Mouse (Mus musculus) Muller cell, postnatal 12 days (primary cell): ENCODE measurements around the gene Eef1akmt4.
"Not testable (repeated sequence)": the region's sequence is repeated elsewhere in the genome, so short reads cannot be mapped to it uniquely, and the experiment has no call there.

Source experiments
- DNase-seq: peaks from one replicate; pipeline ENCODE4 v3.0.0-alpha.2; 2015; ENCODE audit errors: inconsistent ontology term

Eef1akmt4 gene

DNA sequence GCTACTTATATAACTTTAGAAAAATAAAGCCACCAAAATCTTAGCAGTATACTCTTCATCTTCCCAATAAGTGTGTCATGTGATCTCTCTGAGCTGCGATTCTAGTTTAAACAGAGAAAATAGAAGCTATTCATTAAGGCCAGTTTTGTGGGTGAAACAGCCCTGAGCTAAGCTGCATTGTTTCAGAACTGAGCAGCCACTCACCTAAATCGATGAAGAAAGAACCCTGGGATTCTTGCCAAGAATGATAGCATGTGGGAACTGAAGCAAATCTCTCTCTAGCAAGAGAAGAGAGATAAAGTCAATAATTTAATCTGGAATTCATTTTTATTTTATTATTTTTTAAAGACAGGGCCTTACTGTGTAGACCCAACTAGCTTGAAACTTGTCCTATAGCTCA is 11.8 kb downstream of the Eef1akmt4 start:
- DNase-seq, result no peak

DNA sequence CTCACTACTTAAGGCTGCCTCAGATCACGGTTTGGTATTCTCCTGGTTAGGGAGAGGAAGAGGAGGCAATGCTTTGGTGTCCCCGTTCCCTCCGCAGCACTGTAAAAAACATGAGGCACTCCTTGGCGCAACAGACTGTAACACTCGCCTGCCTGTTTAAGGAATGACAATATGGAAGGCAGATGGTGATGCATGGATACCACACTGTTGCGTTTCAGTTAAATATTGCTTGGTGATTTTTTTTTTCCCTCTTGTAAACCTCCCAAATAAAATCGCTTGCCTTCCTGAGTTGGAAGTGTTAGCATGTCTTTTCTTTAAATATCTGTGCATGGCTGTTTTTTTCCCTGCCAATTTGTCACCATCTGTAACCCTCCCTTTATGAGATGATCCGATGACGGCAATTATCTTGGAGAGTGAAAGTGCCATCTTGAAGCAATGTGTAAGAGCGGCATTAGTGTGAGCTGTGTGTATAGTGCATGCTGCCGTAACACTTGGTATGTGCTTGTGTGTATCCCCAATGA is 17.5 kb downstream of the Eef1akmt4 start:
- no peak for DNase-seq

DNA sequence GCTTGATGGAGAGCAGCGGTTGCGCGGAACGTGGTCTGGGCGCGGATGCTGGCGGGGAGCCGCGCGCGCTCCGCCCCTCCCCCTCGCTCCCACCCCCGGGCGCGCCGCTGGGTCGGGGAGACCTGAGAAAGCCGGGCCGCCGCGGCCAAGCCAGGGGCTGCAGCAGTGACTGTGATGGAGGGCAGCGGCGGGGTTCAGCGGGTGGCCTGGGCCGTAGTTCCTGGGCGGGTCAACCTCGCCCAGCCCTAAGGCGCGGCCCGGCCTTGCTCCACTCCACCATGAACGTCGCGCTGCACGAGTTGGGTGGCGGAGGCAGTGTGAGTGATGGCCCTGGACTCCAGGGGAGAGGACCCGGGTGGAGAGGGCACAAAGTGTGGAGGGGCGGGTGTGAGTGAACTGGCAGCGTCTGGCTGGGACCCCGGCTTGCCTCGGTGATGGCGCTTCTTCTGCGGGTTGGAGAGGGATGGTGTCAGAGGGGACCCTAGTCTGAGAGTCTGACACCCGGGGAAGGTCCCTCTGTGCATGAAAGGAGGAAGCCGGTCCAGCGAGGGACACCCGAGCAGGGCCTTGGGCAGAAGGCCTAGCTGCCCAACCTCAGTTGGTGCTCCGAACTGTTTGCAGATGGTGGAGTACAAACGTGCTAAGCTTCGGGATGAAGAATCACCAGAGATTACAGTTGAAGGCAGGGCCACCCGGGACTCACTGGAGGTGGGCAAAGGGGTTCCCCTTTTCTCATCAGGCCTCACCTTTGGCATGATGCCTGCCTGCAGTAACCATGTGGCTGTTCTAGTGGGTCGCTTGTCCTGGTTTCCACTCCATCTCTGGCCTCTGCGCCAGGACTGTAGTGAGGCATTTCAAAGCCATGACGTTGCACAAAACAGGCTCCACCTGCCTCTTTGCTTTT is 18.6 kb downstream of the Eef1akmt4 start, which contains the start of gene Ece2:
TSS of gene Ece2 (plus strand) at position 98 of the 904 bp plus-strand sequence.
- peak; percentile 45 for DNase-seq

DNA sequence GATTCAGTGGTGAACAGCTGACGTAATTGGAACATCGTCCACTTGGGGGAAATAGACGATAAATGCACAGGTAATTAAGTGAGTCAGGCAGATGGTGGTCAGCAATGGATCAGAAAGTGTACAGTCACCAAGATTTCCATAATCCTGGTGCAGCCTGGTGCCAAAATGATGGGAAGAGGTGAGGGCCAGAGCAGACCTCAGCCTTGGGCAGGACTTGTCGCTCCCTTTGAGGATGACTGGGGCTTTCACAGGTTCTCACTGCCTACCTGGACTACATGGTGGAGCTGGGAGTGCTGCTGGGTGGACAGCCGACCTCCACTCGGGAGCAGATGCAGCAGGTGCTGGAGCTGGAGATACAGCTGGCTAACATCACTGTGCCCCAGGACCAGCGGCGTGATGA is 26.0 kb downstream of the Eef1akmt4 start:
- DNase-seq, result no peak

DNA sequence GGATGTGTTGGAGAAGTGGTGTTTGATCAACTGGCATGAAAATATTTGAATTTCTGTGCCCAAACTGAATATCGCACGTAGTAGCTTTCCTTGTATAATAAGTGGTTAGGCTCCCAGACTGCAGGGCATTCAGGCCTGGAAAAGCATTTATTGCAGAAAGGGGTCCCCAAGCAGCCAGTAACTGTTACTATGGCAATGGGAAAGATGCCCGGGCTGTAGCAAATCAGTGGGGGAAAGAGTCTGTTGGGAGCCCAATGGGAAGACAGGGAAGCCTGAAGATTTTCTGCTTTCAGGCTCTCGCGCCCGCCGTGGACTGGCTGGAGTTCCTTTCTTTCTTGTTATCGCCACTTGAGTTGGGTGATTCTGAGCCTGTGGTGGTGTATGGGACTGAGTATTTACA is 27.0 kb downstream of the Eef1akmt4 start:
- DNase-seq, result no peak

DNA sequence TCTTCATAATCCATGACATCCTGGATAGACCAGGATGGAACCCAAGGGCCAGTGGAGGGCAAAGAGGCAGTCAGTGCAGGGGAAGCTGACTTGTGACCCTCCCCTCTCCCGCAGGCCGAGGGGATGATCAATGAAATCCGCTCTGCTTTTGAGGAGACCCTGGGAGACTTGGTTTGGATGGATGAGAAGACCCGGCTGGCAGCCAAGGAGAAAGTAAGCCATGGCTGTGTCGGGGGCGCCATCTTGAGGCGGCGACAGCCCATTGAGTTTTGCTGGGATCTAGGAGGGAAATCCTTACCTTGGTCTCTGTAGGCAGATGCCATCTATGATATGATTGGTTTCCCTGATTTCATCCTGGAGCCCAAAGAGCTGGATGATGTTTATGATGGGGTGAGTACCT is 30.8 kb downstream of the Eef1akmt4 start:
- peak; percentile 54 for DNase-seq

DNA sequence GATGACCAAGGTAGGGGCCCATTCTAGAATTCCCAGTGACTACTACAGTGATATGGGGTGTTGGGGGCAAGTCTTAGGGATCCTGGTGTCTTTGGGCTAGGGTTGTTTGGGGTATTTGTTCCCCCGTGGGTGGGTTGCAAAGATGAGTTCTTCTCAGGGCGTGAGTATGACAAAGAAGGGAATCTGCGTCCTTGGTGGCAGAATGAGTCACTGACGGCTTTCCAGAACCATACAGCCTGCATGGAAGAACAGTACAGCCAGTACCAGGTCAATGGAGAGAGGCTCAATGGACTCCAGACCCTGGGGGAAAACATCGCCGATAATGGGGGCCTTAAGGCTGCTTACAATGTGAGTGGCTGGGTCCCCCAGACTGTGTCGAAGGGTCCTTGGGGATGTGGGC is 32.5 kb downstream of the Eef1akmt4 start:
- no peak for DNase-seq

DNA sequence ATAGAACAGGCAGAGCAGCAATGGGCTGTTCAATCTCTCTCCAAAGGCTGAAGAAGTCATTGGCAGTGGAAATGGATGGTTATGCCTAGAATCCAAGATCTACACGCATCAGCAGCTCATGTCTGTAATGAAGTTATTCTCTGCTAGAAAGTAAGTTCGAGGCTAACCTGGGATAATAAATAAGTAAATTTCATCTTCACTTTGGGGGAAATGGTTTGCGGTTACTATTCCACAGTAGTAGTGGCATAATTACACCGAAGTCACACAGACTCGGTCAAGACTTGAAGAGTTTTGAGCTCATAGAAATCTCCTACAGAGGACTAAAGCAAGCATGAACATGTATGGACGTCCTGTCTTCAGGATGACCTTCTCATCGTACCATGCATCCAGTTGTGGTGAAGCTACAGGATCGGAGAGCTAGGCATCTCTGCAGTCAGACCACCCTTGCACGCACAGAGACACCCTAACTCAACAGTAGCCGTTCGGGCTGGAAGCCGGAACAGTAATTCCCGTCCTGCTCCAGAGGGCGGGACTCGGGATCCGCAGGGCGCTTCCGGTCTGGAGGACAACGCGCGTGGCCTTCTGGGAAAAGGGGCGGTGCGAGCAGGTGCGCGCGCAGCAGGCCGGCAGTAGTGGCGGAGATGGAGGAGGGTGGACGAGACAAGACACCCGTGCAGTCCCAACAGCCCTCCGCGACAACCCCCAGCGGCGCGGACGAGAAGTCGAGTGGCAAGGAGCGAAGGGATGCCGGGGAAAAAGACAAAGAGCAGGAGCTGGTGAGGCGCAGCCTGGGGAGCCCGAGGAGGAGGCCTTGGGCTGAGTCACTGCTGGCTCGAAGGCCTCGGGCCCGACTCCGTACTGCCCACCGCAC is 39.9 kb downstream of the Eef1akmt4 start, which contains the start of gene Psmd2:
TSS of gene Psmd2 (plus strand) at position 577 of the 871 bp plus-strand sequence.
- DNase-seq, result peak; percentile 96

DNA sequence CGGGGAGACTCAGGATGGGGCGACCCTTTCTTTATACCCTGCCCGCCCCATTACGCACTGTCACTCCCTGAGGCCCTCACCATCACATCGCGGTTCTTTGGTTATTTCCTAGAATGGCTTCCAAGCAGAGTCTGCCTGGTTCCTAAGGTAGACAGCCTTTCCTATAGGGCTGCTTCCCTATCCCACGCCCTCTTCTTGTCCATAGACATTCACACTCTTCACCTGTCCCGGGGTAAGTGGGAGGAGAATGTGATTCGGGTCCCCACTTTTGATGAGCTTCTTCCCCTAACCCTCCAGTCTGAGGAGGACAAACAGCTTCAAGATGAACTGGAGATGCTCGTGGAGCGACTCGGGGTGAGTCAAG is 40.5 kb downstream of the Eef1akmt4 start:
- no peak for DNase-seq

DNA sequence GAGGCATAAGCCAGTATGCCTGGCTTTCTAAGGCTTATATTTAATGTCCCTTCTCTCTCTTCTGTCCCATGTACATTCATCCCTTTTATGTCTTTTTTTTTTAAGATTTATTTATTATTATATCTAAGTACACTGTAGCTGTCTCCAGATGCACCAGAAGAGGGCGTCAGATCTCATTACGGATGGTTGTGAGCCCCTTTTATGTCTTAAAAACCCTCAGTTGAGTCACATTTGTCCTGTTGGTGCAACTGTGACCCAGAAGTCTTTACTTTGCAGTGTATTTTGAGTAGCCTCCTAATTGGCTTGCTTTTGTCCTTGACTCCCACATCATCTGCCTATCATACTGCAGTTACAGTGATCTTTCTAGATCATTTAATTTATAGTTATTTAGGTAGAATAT is 41.9 kb downstream of the Eef1akmt4 start:
- DNase-seq, result no peak

DNA sequence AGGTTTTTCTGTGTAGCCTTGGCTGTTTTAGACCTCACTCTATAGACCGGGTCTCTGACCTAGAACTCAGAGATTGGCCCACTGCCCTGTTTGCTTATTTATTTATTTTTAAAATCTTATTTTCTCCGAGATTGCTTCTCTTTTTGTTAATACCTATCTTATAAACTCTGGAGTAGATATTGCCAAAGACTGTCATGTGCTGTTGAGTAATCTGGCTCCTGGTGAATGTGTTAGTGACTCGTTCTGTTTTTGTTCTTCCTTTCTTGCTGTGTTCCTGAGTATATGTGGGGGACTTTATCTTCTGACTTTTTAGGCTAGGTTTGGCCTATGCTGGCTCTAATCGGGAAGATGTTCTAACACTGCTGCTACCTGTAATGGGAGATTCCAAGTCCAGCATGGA is 46.3 kb downstream of the Eef1akmt4 start:
- DNase-seq, result no peak

DNA sequence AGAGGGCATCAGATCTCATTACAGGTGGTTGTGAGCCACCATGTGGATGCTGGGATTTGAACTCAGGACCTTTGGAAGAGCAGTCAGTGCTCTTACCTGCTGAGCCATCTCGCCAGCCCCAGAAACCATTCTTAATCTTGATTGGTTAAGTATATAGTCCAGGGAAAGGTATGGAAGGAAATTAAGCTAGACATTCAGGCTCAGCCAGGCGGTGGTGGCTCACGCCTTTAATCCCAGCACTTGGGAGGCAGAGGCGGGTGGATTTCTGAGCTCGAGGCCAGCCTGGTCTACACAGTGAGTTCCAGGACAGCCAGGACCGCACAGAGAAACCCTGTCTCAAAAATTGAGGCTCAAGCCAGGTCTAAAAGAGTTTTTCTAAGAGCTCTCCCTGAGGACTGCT is 56.6 kb downstream of the Eef1akmt4 start, which contains the start of gene Eif4g1:
TSS of gene Eif4g1 (plus strand) at position 301 of the 400 bp plus-strand sequence.
- not testable (repeated sequence) for DNase-seq
